Mouse (Mus musculus): ENCODE measurements at regions not wholly inside any gene's neighbourhood (a gene's known extent, or its start where the extent isn't known, plus 50 kb on each side); places are given as distances from the start of the nearest gene placed in this dataset.

DNA sequence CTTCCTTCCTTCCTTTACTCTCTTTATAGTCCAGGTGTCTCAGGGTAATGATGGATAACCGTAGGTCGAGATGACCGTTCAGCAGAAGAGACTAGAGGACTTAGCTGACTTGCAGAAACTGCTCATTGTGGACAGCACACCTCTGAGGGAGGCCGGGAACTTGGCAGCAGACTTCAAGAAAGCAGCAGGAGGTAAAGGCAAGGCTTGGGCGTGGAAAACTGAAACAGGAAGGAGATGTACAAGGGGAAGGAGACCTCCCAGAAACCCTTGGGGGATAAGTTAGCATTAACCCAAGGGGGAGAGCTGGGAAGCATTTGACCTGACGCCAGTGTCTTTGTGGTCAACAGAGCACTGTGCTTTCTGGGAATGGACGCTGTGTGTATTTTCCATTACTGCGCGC is 58.8 kb upstream of the Vangl1 start:
- TF ChIP-seq POLR2A (IDR thresholded peaks at IDR 0.05; ENCODE audit: borderline replicate concordance, control insufficient read depth, low read depth, low read length) = no peak
- no peak for TF ChIP-seq CTCF (IDR thresholded peaks at IDR 0.05; ENCODE audit: control insufficient read depth, insufficient read depth, low read length)

All from bone marrow, adult 2 months (tissue).